Mouse (Mus musculus): ENCODE measurements at regions not wholly inside any gene's neighbourhood (a gene's known extent, or its start where the extent isn't known, plus 50 kb on each side); places are given as distances from the start of the nearest gene placed in this dataset.

GRCm38 (mm10) chr9:113457169-113457850, 250.7 kb downstream of the Pdcd6ip start:
- TF ChIP-seq CTCF (conservative IDR thresholded peaks at IDR 0.05; ENCODE audit: low read length) (no peak), POU5F1 (IDR thresholded peaks at IDR 0.05; ENCODE audit: borderline replicate concordance, low read length) (no peak), NANOG (IDR thresholded peaks at IDR 0.05; ENCODE audit: borderline replicate concordance, low read length) (no peak)
- Histone ChIP-seq H3K36me3 (ENCODE audit: insufficient read depth, low read length) (no peaks in the 10 kb centered on the region; the same call in 1 of the 2 replicates), H3K4me1 (replicated peaks; ENCODE audit: low read depth, low read length) (peaks cover 77% of the 10 kb centered on the region), H3K27me3 (ENCODE audit: insufficient read depth, low read length) (no peaks in the 10 kb centered on the region), H3K9me3 (ENCODE audit: low read length) (peaks cover 24% of the 10 kb centered on the region), H3K4me3 (replicated peaks; ENCODE audit: low read length) (peak overlapping the region; percentile 54)

GRCm38 (mm10) chr9:113455577-113455976, 252.5 kb downstream of the Pdcd6ip start:
- Histone ChIP-seq H3K4me3 (replicated peaks; ENCODE audit: low read length) (no peak overlapping the region), H3K4me1 (replicated peaks; ENCODE audit: low read depth, low read length) (peaks cover 72% of the 10 kb centered on the region), H3K27me3 (ENCODE audit: insufficient read depth, low read length) (no peaks in the 10 kb centered on the region), H3K36me3 (ENCODE audit: insufficient read depth, low read length) (no peaks in the 10 kb centered on the region), H3K9me3 (ENCODE audit: low read length) (peaks cover 6% of the 10 kb centered on the region)
- peak; percentile 28 for TF ChIP-seq CTCF (conservative IDR thresholded peaks at IDR 0.05; ENCODE audit: low read length)
- TF ChIP-seq NANOG (IDR thresholded peaks at IDR 0.05; ENCODE audit: borderline replicate concordance, low read length) = no peak
- no peak for TF ChIP-seq POU5F1 (IDR thresholded peaks at IDR 0.05; ENCODE audit: borderline replicate concordance, low read length)

- H3K4me3 ChIP-seq (replicated peaks; ENCODE audit: low read length) = no peak overlapping the region
- TF ChIP-seq NANOG (IDR thresholded peaks at IDR 0.05; ENCODE audit: borderline replicate concordance, low read length) (no peak), CTCF (conservative IDR thresholded peaks at IDR 0.05; ENCODE audit: low read length) (no peak), POU5F1 (IDR thresholded peaks at IDR 0.05; ENCODE audit: borderline replicate concordance, low read length) (no peak)
- H3K36me3 ChIP-seq (ENCODE audit: insufficient read depth, low read length) = no peaks in the 10 kb centered on the region
- no peaks in the 10 kb centered on the region for H3K27me3 ChIP-seq (ENCODE audit: insufficient read depth, low read length)
- 0 out of 2 replicates have a peak, but pooled peaks cover 2% of the 10 kb centered on the region for H3K9me3 ChIP-seq (ENCODE audit: low read length)
- H3K4me1 ChIP-seq (replicated peaks; ENCODE audit: low read depth, low read length) = peaks cover 62% of the 10 kb centered on the region
Measured at GRCm38 (mm10) chr9:113453231-113453630, 254.8 kb downstream of the Pdcd6ip start.

- no peaks in the 10 kb centered on the region for H3K36me3 ChIP-seq (ENCODE audit: insufficient read depth, low read length)
- peak; percentile 88 for TF ChIP-seq CTCF (conservative IDR thresholded peaks at IDR 0.05; ENCODE audit: low read length)
- TF ChIP-seq POU5F1 (IDR thresholded peaks at IDR 0.05; ENCODE audit: borderline replicate concordance, low read length) = no peak
- H3K4me3 ChIP-seq (replicated peaks; ENCODE audit: low read length) = peak overlapping the region; percentile 60
- peaks cover 30% of the 10 kb centered on the region for H3K4me1 ChIP-seq (replicated peaks; ENCODE audit: low read depth, low read length)
- H3K27me3 ChIP-seq (ENCODE audit: insufficient read depth, low read length) = no peaks in the 10 kb centered on the region
- no peaks in the 10 kb centered on the region for H3K9me3 ChIP-seq (ENCODE audit: low read length)
Measured at GRCm38 (mm10) chr9:113441770-113442411, 266.2 kb downstream of the Pdcd6ip start.

- Histone ChIP-seq H3K9me3 (ENCODE audit: low read length) (no peaks in the 10 kb centered on the region), H3K36me3 (ENCODE audit: insufficient read depth, low read length) (no peaks in the 10 kb centered on the region), H3K27me3 (ENCODE audit: insufficient read depth, low read length) (no peaks in the 10 kb centered on the region), H3K4me3 (replicated peaks; ENCODE audit: low read length) (no peak overlapping the region), H3K4me1 (replicated peaks; ENCODE audit: low read depth, low read length) (peaks cover 27% of the 10 kb centered on the region)
- no peak for TF ChIP-seq NANOG (IDR thresholded peaks at IDR 0.05; ENCODE audit: borderline replicate concordance, low read length)
- no peak for TF ChIP-seq POU5F1 (IDR thresholded peaks at IDR 0.05; ENCODE audit: borderline replicate concordance, low read length)
- TF ChIP-seq CTCF (conservative IDR thresholded peaks at IDR 0.05; ENCODE audit: low read length) = no peak
Measured at GRCm38 (mm10) chr9:113438394-113438793, 269.7 kb downstream of the Pdcd6ip start.

GRCm38 (mm10) chr9:113435921-113436320, 272.1 kb downstream of the Pdcd6ip start:
- Histone ChIP-seq H3K9me3 (ENCODE audit: low read length) (no peaks in the 10 kb centered on the region), H3K36me3 (ENCODE audit: insufficient read depth, low read length) (no peaks in the 10 kb centered on the region), H3K27me3 (ENCODE audit: insufficient read depth, low read length) (no peaks in the 10 kb centered on the region), H3K4me3 (replicated peaks; ENCODE audit: low read length) (no peak overlapping the region), H3K4me1 (replicated peaks; ENCODE audit: low read depth, low read length) (peaks cover 16% of the 10 kb centered on the region)
- TF ChIP-seq CTCF (conservative IDR thresholded peaks at IDR 0.05; ENCODE audit: low read length) (peak; percentile 51), NANOG (IDR thresholded peaks at IDR 0.05; ENCODE audit: borderline replicate concordance, low read length) (no peak), POU5F1 (IDR thresholded peaks at IDR 0.05; ENCODE audit: borderline replicate concordance, low read length) (no peak)

- Histone ChIP-seq H3K36me3 (ENCODE audit: insufficient read depth, low read length) (no peaks in the 10 kb centered on the region), H3K4me3 (replicated peaks; ENCODE audit: low read length) (no peak overlapping the region), H3K9me3 (ENCODE audit: low read length) (peaks cover 7% of the 10 kb centered on the region; the same call in 1 of the 2 replicates), H3K27me3 (ENCODE audit: insufficient read depth, low read length) (no peaks in the 10 kb centered on the region), H3K4me1 (replicated peaks; ENCODE audit: low read depth, low read length) (peaks cover 15% of the 10 kb centered on the region)
- TF ChIP-seq POU5F1 (IDR thresholded peaks at IDR 0.05; ENCODE audit: borderline replicate concordance, low read length) = no peak
- no peak for TF ChIP-seq CTCF (conservative IDR thresholded peaks at IDR 0.05; ENCODE audit: low read length)
- no peak for TF ChIP-seq NANOG (IDR thresholded peaks at IDR 0.05; ENCODE audit: borderline replicate concordance, low read length)
Measured at GRCm38 (mm10) chr9:113433424-113433823, 274.6 kb downstream of the Pdcd6ip start.

GRCm38 (mm10) chr9:113432601-113433179, 275.4 kb downstream of the Pdcd6ip start:
- H3K36me3 ChIP-seq (ENCODE audit: insufficient read depth, low read length) = no peaks in the 10 kb centered on the region
- no peaks in the 10 kb centered on the region for H3K27me3 ChIP-seq (ENCODE audit: insufficient read depth, low read length)
- no peak overlapping the region for H3K4me3 ChIP-seq (replicated peaks; ENCODE audit: low read length)
- no peak for TF ChIP-seq CTCF (conservative IDR thresholded peaks at IDR 0.05; ENCODE audit: low read length)
- peaks cover 12% of the 10 kb centered on the region for H3K4me1 ChIP-seq (replicated peaks; ENCODE audit: low read depth, low read length)
- peaks cover 7% of the 10 kb centered on the region; the same call in 1 of the 2 replicates for H3K9me3 ChIP-seq (ENCODE audit: low read length)

All from E14TG2a.4 (cell line).